Mouse (Mus musculus) liver, embryonic 14.5 days (tissue): Measurements from ENCODE around the gene Nin. TPM values are rescaled to one million over a fixed set of nuclear protein-coding genes. Genes with fewer than 3 reads are reported as not detected.

Experiments
- ATAC-seq: fragments of 200-750 bp; cut with Nextera tagmentation; 2 replicates; pipeline ENCODE4 v1.8.0; 2017; ENCODE audit warnings: moderate number of reproducible peaks, mild to moderate bottlenecking, moderate library complexity; ENCODE audit not compliant: insufficient read depth
- DNase-seq, 3 experiments: peaks; one replicate each; pipeline ENCODE4 v3.0.0-alpha.2; 2012 to 2013; ENCODE audit warnings: low read depth in 3 of 3, low spot score in 3 of 3
- H3K27ac ChIP-seq: fragments of 300-500 bp; sonication (generic); 2 replicates; pipeline ENCODE4 v1.5.1; 2014; ENCODE audit warnings: moderate library complexity, mild to moderate bottlenecking, control low read depth, inconsistent platforms
- H3K27me3 ChIP-seq: fragments of 300-500 bp; sonication (generic); 2 replicates; pipeline ENCODE4 v1.6.1; 2014; ENCODE audit warnings: mild to moderate bottlenecking, low read length, moderate library complexity; ENCODE audit not compliant: control insufficient read depth, insufficient read depth
- H3K36me3 ChIP-seq: fragments of 300-500 bp; sonication (generic); replicated peaks from 2 replicates; pipeline ENCODE4 v1.6.1; 2014; ENCODE audit warnings: low read depth; ENCODE audit not compliant: control insufficient read depth, insufficient read depth
- H3K4me1 ChIP-seq, 2 experiments: fragments of 200-500 bp in 1 of 2; fragments of 300-500 bp in 1 of 2; sonication (generic) in 1 of 2; replicated peaks; 2 replicates each; pipeline ENCODE4 v1.6.1; 2012 to 2014; ENCODE audit warnings: antibody characterized with exemption in 1 of 2, inconsistent platforms in 1 of 2, low read length in 1 of 2; ENCODE audit not compliant: control insufficient read depth in 2 of 2, insufficient read depth in 2 of 2
- H3K4me2 ChIP-seq: fragments of 300-500 bp; sonication (generic); 2 replicates; pipeline ENCODE4 v1.6.1; 2014; ENCODE audit warnings: low read depth, mild to moderate bottlenecking, control low read depth, moderate library complexity
- H3K4me3 ChIP-seq, 2 experiments: fragments of 200-500 bp in 1 of 2; fragments of 300-500 bp in 1 of 2; sonication (generic) in 1 of 2; 2 replicates each; pipeline ENCODE4 v1.5.1; 2012 to 2014; ENCODE audit warnings: low read depth in 2 of 2, low read length in 2 of 2, mild to moderate bottlenecking in 2 of 2, control low read depth in 1 of 2, inconsistent platforms in 1 of 2, moderate library complexity in 1 of 2; ENCODE audit not compliant: insufficient read depth in 1 of 2
- H3K9ac ChIP-seq: fragments of 300-500 bp; sonication (generic); replicated peaks from 2 replicates; pipeline ENCODE4 v1.6.1; 2014; ENCODE audit warnings: mild to moderate bottlenecking, control low read depth, moderate library complexity
- H3K9me3 ChIP-seq: fragments of 300-500 bp; sonication (generic); 2 replicates; pipeline ENCODE4 v1.6.1; 2016; ENCODE audit warnings: low read length, mixed read lengths; ENCODE audit not compliant: control insufficient read depth
- CTCF ChIP-seq: IDR thresholded peaks from 2 replicates; pipeline ENCODE4 v1.5.1; 2016; ENCODE audit warnings: antibody characterized with exemption, low read depth, control low read depth
- EP300 ChIP-seq: IDR thresholded peaks from 2 replicates; pipeline ENCODE4 v1.6.1; 2016; ENCODE audit warnings: antibody characterized with exemption, low read depth
- WGBS: fragments of 180-500 bp; shearing (Covaris S2); extraction: QIAGEN DNeasy Blood & Tissue Kit; methylation state at CpG from one replicate; pipeline ENCODE4 v1.1.7; 2014; ENCODE audit not compliant: insufficient replicate concordance; 5-methylcytosine and 5-hydroxymethylcytosine counted together
- polyA plus RNA-seq, 2 experiments: library from polyadenylated mRNA; depleted of rRNA in 1 of 2; stranded (reverse) in 1 of 2; unstranded in 1 of 2; fragments of >200 nt; fragmentation: Nextera tagmentation in 1 of 2; extraction: Ambion mirVana in 1 of 2; gene quantifications; 2 replicates each; pipeline versions ENCODE4 v1.2.1 to v1.2.3; 2012 to 2014

The Nin gene
- polyA plus RNA-seq, 2 experiments: 2.8 to 3.9 TPM

DNA sequence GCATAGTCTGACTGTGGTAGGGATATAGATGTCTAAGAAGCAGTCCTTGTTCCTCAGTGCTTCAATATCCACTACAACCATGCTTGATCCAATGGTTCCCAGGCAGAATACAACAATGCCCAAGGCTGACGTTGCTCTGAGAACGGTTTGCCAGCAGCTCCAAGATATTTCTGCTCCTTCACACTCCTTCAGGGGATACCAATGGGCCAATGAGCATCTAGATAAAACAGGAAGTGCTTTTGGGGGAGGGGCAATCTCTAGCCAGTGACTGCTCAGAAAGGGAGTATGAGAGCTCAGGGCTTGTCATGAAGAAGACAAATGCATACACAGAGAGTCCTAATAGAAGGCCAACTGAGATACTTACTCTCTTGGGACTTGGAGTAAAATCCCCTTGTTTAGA lies 6.0 kb upstream of the Nin start:
- Histone ChIP-seq H3K27me3 (no peaks in the 10 kb centered on the region), H3K4me2 (no peak overlapping the region), H3K36me3 (no peaks in the 10 kb centered on the region), H3K4me1 (no peaks in the 10 kb centered on the region), H3K9me3 (no peaks in the 10 kb centered on the region), H3K4me3 (no peak overlapping the region), H3K27ac (no peak overlapping the region), H3K9ac (no peak overlapping the region)
- TF ChIP-seq CTCF: no peak
- no peak for TF ChIP-seq EP300
- ATAC-seq: no peak
- WGBS: 18% methylated on average over 2 of the region's 2 CpGs
- DNase-seq: no peak

DNA sequence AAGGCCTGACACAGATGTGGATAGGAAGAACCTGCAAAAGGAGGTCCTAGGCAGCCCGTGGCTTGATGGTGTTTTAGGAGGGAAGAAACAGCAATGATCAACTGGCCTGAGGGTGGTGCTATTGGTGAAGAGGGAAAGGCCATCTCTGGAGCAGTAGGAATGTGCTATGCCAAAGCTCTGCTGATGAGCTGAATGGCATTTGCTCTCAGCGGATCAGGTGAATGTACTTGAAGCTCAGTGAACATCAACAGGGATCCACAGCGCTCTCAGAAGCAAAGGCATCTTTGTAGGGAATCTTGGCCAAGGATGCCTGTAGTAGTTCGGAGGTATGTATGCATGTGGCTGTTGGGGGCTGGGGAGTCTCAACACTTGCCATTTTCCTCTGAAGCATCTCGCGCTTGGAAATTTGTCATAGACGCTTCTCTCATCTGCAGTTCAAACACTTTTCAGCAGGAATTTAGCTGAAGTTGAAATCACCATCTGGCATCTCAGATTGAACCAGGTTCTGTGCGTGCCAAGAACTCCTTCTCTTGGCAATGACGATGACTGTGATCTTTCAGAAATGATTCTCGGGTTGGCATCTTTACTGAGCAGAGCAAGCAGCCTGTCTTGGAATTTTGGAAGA lies 5.3 kb upstream of the Nin start:
- Histone ChIP-seq H3K9me3 (no peaks in the 10 kb centered on the region), H3K4me2 (no peak overlapping the region), H3K27me3 (no peaks in the 10 kb centered on the region), H3K4me3 (no peak overlapping the region), H3K4me1 (no peaks in the 10 kb centered on the region), H3K36me3 (no peaks in the 10 kb centered on the region), H3K9ac (no peak overlapping the region), H3K27ac (no peak overlapping the region)
- ATAC-seq (no peak), DNase-seq (no peak)
- 0 out of 2 replicates have a peak, but pooled peaks have one; percentile 23 for TF ChIP-seq CTCF
- TF ChIP-seq EP300: no peak
- WGBS: 72% methylated on average over 10 of the region's 10 CpGs

DNA sequence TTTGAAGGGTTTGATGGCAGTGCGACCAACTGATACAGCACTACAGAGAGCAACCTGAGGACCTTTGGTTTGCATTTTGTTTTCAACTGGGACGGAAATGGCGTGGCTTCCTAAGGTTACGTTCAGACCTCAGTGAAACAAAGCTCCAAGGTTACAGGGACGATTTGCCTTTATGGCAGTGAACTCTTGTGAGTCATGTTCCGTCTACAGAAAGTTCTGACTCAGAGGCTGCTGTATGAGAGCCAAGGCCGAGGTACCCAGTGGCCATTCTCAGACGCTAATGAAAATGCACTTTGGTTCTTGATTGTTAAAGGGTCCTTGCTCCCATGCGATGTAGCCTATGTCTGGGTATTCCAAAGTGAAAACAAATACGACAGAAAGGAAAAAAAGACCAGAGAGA lies 3.6 kb upstream of the Nin start:
- 62% methylated on average over 10 of the region's 10 CpGs for WGBS
- no peak for DNase-seq

DNA sequence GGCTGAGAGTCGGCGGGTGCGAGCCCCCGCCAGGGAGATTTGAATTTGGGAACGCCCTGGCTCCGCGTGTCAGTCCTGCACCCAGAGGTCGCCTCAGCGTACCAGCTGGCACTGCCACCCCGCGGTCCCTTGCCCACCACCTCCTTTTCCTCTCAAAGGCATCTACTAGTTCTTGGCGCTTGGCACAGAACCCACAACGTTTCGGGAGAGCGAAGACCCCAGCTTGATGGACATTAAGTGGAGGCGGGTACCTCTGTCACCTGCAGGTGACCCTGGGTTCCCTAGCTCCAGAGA lies 1.5 kb downstream of the Nin start:
- 6% methylated on average over 14 of the region's 16 CpGs for WGBS
- H3K4me2 ChIP-seq: peak overlapping the region; percentile 95
- peak overlapping the region; percentile 34 to 74 for H3K4me3 ChIP-seq
- H3K36me3 ChIP-seq: no peaks in the 10 kb centered on the region
- peaks cover 22% of the 10 kb centered on the region for H3K27me3 ChIP-seq
- H3K4me1 ChIP-seq: peaks cover 2 to 7% of the 10 kb centered on the region in 2 experiments; a peak in 2 of 4 replicates
- DNase-seq (no peak), ATAC-seq (no peak)
- no peaks in the 10 kb centered on the region for H3K9me3 ChIP-seq
- peak overlapping the region; percentile 12; the same call in 1 of the 2 replicates for H3K9ac ChIP-seq
- TF ChIP-seq CTCF (no peak), EP300 (no peak)
- H3K27ac ChIP-seq: no peak overlapping the region

More for the DNA sequence above, 3.6 kb upstream of the Nin start:
- no peaks in the 10 kb centered on the region for H3K36me3 ChIP-seq
- H3K4me2 ChIP-seq: no peak overlapping the region
- no peaks in the 10 kb centered on the region for H3K9me3 ChIP-seq
- H3K4me3 ChIP-seq: no peak overlapping the region
- no peak for TF ChIP-seq EP300
- no peak for TF ChIP-seq CTCF
- H3K4me1 ChIP-seq: no peaks in the 10 kb centered on the region; a peak in 1 of 4 replicates
- peaks cover 7% of the 10 kb centered on the region; the same call in 1 of the 2 replicates for H3K27me3 ChIP-seq
- H3K27ac ChIP-seq: no peak overlapping the region
- no peak for ATAC-seq
- H3K9ac ChIP-seq: no peak overlapping the region

DNA sequence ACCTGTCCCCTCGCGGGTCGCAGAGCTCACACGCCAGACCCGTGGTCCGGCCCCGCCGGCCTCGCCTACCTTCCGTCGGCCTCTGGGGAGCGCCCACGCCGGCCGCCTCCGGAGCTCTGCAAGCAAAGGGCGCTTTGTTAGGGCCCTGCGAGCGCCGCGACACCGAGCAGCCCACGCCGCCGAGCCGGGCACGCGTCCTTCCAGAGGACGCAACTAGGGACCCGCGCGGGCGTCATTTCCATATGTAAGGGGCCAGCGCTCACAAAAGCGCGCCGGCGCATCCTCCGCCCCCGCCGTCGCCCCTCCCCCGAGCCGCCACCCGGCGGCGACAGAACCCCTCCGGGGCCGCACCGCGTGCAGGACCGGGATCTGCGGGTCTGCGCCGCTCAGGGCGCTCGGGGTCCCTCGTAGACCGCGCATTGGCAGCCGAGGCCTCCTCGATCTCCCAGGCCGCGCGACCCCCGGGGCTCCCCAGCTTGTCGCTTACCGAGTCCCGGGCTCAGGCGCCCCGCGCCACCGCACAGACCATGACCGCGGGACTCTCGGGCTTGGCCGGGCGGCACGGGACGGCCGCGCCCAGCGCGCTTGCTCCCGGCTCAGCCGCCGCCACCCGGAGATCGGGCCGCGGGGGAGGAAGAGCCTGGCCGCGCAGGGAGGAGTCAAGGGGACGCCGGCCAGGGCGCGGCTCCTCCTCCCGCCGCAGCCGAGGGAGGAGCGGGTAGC lies 2.0 kb downstream of the Nin start:
- peak overlapping the region; percentile 59 to 74 for H3K4me3 ChIP-seq
- peaks cover 2 to 7% of the 10 kb centered on the region in 2 experiments; a peak in 2 of 4 replicates for H3K4me1 ChIP-seq
- TF ChIP-seq CTCF: no peak
- TF ChIP-seq EP300: no peak
- under 1% methylated on average over 81 of the region's 101 CpGs for WGBS
- H3K9ac ChIP-seq: peak overlapping the region; percentile 65
- ATAC-seq (peak; percentile 88), DNase-seq (peak; percentile 41 to 49 (median 48))
- H3K36me3 ChIP-seq: no peaks in the 10 kb centered on the region
- H3K27ac ChIP-seq: no peak overlapping the region
- H3K4me2 ChIP-seq: peak overlapping the region; percentile 95
- H3K9me3 ChIP-seq: no peaks in the 10 kb centered on the region
- H3K27me3 ChIP-seq: peaks cover 22% of the 10 kb centered on the region
